Mouse (Mus musculus) left cerebral cortex, postnatal 4 days (tissue): Measurements from ENCODE around the gene Aurka. TPM values are rescaled to one million over a fixed set of nuclear protein-coding genes. Genes with fewer than 3 reads are reported as not detected.
A peak's percentile ranks its signal among the peaks of the same experiment; 100 is the strongest.

Source experiments
- DNase-seq: peaks from one replicate; pipeline ENCODE4 v3.0.0-alpha.2; 2022
- intact Hi-C: fragments of 180-260 bp; cut with DNase I; formaldehyde crosslinking; loops from one replicate; pipeline ENCODE4 v1.15.1; 2025
- total RNA-seq, 2 experiments: library from RNA; stranded (reverse); gene quantifications; 2 replicates each; pipeline ENCODE4 v1.2.3; 2021

Gene Aurka
- total RNA-seq, 2 experiments from 2014 or later: 4.7 to 6.8 TPM

- DNase-seq: no peak
- intact Hi-C loops: loop anchor here (5.0 kb wide), 1 partner anchor 63 kb away; no protein-coding TSS in a partner anchor
Measured at GRCm38 (mm10) chr2:172384715-172385114, 14.4 kb upstream of the Aurka start.

- intact Hi-C loops: loop anchor here (5.0 kb wide), 1 partner anchor 65 kb away; no protein-coding TSS in a partner anchor
- DNase-seq: no peak
Measured at GRCm38 (mm10) chr2:172381898-172382297, 11.6 kb upstream of the Aurka start.

- intact Hi-C loops: loop anchor here (5.0 kb wide), 1 partner anchor 66 kb away; no protein-coding TSS in a partner anchor
- no peak for DNase-seq
Measured at GRCm38 (mm10) chr2:172381341-172381740, 11.0 kb upstream of the Aurka start.

GRCm38 (mm10) chr2:172380513-172380912 is 10.2 kb upstream of the Aurka start:
- no peak for DNase-seq
- intact Hi-C loops: loop anchor here (5.0 kb wide), 1 partner anchor 67 kb away; no protein-coding TSS in a partner anchor

DNA sequence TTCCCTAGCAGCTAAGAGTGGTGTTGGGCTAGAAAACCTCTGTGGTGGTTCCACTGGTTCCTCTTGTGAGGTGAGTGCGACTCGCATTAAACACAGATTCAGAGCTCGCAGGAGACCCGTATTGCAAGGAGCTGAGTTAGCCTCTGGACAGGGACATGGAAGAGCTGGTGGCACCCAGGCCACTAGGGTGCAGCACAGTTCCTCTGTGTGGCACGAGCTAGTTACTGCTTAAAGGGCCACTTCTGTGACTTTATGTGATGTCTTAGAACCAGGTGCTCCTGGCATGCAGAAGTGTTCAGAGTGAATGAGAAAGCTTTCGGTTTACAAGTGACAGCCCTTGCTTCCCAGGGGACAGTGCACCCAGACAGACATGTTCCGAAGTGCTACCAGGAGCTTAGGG is 8.0 kb upstream of the Aurka start:
- intact Hi-C loops: no loop called here
- no peak for DNase-seq

DNA sequence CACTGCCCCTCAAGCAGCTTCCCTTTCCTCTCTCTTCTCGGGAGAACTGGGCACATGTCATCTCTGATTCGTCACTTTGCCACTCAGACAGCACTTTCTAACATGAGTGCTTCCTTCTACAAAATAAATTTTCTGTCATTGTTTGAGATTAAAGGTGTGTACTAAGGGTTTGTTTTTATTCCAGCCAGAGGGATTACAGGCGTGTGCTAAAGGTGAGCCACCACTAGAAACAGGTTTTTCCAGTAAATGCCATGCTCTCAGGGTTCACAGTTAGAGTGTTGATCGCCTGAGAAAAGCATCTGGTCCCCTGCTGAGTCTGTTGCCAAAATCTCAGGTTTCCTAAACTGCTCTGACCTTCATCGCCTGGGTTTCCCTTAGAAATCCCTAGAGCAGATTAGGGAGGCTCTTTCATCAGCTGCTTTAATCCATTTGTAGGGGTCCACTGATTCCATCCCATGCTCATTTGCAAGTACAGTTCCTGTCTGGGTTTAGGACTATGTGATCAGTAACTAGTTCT is 6.7 kb upstream of the Aurka start:
- intact Hi-C loops: no loop called here
- DNase-seq: no peak

DNA sequence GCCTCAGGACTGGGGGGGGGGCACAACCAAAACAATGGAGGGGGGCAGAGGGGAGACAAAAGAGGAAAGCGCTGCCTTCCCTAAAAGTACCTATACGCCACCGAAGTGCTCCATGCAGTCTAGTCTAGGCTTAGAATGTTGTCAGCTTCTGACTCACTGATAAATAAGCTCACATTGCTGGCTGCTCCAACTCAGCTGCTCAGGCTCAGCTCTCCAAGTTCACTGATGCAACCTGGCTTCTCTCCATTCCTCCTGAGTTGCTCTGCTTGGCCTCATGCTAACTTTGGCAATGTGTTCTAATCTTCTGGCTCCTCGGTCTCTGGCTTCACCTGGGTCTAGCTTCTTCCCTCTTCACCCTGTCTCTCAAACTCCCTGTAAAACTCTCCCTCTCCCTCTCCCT is 6.2 kb upstream of the Aurka start:
- no peak for DNase-seq
- intact Hi-C loops: no loop called here

- intact Hi-C loops: no loop called here
Measured at GRCm38 (mm10) chr2:172371258-172371657, 923 bp upstream of the Aurka start.

DNA sequence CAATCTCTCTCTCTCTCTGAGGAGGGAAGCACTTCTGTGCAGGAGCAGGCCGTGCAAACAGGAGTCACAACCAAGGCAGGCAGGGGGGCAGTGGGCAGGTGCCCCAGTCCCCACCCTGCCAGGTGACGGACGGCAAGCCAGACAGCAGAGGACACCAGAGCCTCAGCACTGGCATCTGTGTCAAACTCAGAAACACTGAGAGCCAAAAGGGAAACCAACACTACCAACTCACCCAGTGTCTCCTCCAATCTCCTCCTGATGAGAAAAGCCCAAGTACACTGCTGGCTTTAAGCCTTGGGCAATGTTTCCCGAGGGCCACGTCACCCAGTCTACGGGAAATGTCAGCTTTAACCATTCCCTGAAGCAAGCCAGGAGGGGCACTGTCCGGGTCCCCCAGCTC is 7.2 kb downstream of the Aurka start:
- intact Hi-C loops: no loop called here
- DNase-seq: no peak

More at GRCm38 (mm10) chr2:172371258-172371657, 923 bp upstream of the Aurka start:
- DNase-seq: no peak

GRCm38 (mm10) chr2:172355833-172356232 is 14.5 kb downstream of the Aurka start:
- intact Hi-C loops: no loop called here
- DNase-seq: peak; percentile 86

GRCm38 (mm10) chr2:172354761-172355160 is 15.6 kb downstream of the Aurka start:
- intact Hi-C loops: no loop called here
- no peak for DNase-seq

DNA sequence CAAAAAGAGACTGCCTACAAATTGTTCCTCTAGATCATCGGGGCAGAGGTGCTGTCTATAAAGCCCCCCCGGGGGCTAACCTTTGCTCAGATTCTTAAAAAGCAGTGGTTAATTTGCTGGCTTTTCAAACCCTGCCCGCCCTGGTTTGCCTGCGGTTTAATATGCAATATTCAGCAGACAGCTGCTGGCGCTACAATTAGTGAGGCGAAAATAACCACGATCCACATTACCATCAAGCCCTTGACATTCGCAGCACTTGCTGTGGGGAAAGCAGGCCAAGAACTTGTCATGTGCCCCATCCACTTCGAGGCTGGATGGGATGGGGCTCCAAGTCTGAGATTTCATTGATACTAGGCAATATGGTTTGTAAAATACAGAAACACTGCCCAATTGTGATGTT is 17.1 kb downstream of the Aurka start:
- intact Hi-C loops: no loop called here
- peak; percentile 49 for DNase-seq

DNA sequence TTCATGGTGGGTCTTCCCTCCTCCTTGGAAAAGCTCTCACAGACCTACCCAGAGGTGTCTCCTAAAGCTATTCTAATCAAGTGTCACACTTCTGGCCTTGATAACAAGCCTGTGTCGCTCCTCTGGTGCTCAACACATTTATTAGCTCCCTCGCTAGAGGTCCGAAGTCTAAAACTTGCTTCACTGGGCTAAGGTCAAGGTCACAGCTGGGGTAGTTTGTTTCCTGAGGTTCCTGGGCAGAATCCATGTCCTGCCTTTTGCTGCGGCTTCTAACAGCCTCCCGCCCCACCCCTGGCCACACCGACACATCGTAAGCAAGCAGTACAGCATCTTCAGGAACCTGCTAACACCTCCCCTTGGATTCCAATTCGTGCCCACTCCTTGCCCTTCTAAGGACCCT is 19.6 kb downstream of the Aurka start:
- no peak for DNase-seq
- intact Hi-C loops: no loop called here

DNA sequence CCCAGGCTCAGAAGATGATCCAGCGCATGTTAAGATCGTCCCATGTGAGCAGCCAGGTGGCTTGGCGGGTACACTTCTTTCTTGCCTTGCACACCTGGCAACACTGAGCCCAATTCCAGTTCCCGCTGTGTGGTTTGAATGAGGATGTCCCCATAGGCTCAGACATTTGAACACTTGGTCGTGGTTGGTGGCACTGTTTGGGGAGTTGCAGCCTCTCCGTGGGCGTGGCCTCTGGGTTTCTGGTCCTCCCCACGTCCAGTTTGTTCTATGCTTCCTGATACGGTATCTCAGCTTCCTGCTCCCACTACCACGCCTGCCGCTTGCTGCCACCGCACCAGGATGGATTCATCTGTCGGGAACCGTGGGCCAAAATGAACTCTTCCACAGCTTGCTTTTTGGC is 20.6 kb downstream of the Aurka start:
- intact Hi-C loops: no loop called here
- DNase-seq: no peak

DNA sequence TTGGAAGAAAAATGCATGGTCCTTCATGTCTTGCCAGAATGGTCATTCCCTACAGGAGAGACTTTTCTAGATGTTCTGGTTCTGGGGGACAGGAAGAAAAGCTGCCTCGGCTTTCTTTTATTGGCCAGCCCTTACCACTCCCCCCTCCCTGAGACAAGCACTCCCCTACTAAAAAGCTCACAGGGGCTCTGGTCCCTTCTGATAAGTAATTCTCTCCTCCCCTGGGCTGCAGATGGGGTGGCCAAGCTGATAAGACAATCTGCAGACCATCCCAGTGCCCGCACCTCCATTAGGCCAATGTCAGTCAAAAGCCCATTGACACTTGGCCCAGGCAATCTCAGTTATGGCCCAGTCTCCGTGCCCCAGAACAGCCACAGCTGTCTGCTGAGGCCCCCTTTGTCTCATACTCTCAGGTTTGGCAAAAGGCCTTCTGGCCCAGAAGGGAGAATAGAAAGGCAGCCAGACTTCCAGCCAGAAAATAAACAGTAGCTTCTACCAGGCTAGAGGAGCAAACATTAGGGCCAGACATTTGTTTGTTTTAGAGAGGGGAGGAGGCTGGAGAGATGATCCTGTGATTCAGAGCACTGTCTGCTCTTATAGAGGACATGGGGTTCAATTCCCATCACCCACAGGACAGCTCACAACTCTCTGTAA is 21.9 kb downstream of the Aurka start:
- DNase-seq: peak; percentile 75
- intact Hi-C loops: no loop called here

GRCm38 (mm10) chr2:172346933-172347611 is 23.3 kb downstream of the Aurka start:
- DNase-seq: no peak
- intact Hi-C loops: no loop called here

GRCm38 (mm10) chr2:172346034-172346929 is 24.1 kb downstream of the Aurka start:
- intact Hi-C loops: no loop called here
- DNase-seq: peak; percentile 49

- intact Hi-C loops: no loop called here
Measured at GRCm38 (mm10) chr2:172345258-172345738, 25.0 kb downstream of the Aurka start, which contains the start of gene Fam210b. Gene Fam210b, plus strand, starts transcription at chr2:172345565.

GRCm38 (mm10) chr2:172344669-172345068 is 25.7 kb downstream of the Aurka start:
- no peak for DNase-seq
- intact Hi-C loops: no loop called here

More at GRCm38 (mm10) chr2:172345258-172345738, 25.0 kb downstream of the Aurka start, which contains the start of gene Fam210b:
- DNase-seq: peak; percentile 97

DNA sequence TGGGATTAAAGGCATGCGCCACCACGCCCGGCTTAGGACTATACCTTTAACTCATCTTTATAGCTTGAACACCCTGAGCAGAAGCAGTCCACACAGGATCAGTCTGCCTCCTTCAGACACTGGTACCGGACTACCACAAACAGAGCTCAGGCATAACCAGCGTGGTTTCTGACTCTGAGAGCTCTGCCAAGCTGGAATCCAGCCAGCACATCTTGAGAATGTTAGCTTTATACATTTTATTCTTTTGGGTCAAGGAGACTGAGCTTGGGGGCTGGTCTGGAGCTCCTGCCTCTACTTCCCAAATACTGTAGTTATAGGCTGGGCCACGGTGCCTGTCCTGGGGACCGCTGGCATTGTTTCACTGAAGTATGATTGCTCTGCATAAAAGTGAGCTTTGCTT is 26.6 kb downstream of the Aurka start:
- DNase-seq: no peak
- intact Hi-C loops: no loop called here

- peak; percentile 62 for DNase-seq
- intact Hi-C loops: no loop called here
Measured at GRCm38 (mm10) chr2:172341606-172342005, 28.7 kb downstream of the Aurka start.
